Comparison of ENCODE assay signal across 28 mouse cellular contexts in genomic region chr16:96691576-96691975, GRCm38 (mm10).
DNase-seq lines count a peak whose midpoint lies in the region; ATAC-seq and TF ChIP-seq lines count a peak whose summit lies in the region.
"Had no signal": no experiment of that assay in that cellular context is flagged by ENCODE, and none has a peak within 500 bp of the region (broad histone marks: within the 10 kb centered on the region; RNA-seq: fewer than 3 reads in every experiment).

No protein-coding gene starts in this region.

- intact Hi-C loops in left cerebral cortex, adult 2 months (cut with DNase I) = loop anchor here (5.0 to 10.0 kb wide), 2 partner anchors 313 to 596 kb away; no protein-coding TSS in a partner anchor
- intact Hi-C loops in left cerebral cortex, postnatal 10 days (cut with DNase I) = no loop called here

- H3K4me3 ChIP-seq in left cerebral cortex, adult 2 months = no peak overlapping the region
- no peak overlapping the region for H3K4me3 ChIP-seq in midbrain, embryonic 16.5 days (ENCODE audit: low read depth, low read length)
- no peak overlapping the region for H3K4me3 ChIP-seq in midbrain, embryonic 15.5 days
- H3K4me3 ChIP-seq: forebrain, embryonic 10.5 days; forebrain, embryonic 13.5 days; gastrocnemius, adult 2 months; heart, embryonic 10.5 days; heart, embryonic 13.5 days had no signal

- H3K27ac ChIP-seq in left cerebral cortex, adult 2 months = peak overlapping the region; percentile 61
- peak overlapping the region; percentile 54; the same call in 1 of the 2 replicates for H3K27ac ChIP-seq in midbrain, embryonic 16.5 days (ENCODE audit: low read length)
- H3K27ac ChIP-seq in midbrain, embryonic 15.5 days = no peak overlapping the region
- H3K27ac ChIP-seq: forebrain, embryonic 10.5 days; forebrain, embryonic 13.5 days; gastrocnemius, adult 2 months; heart, embryonic 10.5 days; heart, embryonic 13.5 days; hindbrain, embryonic 14.5 days; hindbrain, postnatal 0 days had no signal

- no peaks in the 10 kb centered on the region for H3K36me3 ChIP-seq in midbrain, embryonic 16.5 days (ENCODE audit: control insufficient read depth, insufficient read depth, low read length)
- H3K36me3 ChIP-seq in midbrain, embryonic 15.5 days (replicated peaks) = no peaks in the 10 kb centered on the region
- H3K36me3 ChIP-seq: forebrain, embryonic 10.5 days; heart, embryonic 10.5 days; heart, embryonic 13.5 days had no signal

- H3K4me1 ChIP-seq in midbrain, embryonic 16.5 days (ENCODE audit: control insufficient read depth, insufficient read depth, low read length) = peaks cover 33% of the 10 kb centered on the region
- H3K4me1 ChIP-seq in midbrain, embryonic 15.5 days = peaks cover 39% of the 10 kb centered on the region
- H3K4me1 ChIP-seq: heart, embryonic 10.5 days; heart, embryonic 13.5 days had no signal

- WGBS in midbrain, embryonic 16.5 days = 82% methylated on average over 6 of the region's 6 CpGs
- 86% methylated on average over 6 of the region's 6 CpGs for WGBS in midbrain, embryonic 15.5 days

- no peaks in the 10 kb centered on the region for H3K9me3 ChIP-seq in midbrain, embryonic 16.5 days (replicated peaks; ENCODE audit: control insufficient read depth, low read length, poor library complexity, severe bottlenecking)
- no peaks in the 10 kb centered on the region for H3K9me3 ChIP-seq in midbrain, embryonic 15.5 days
- H3K9me3 ChIP-seq: forebrain, embryonic 10.5 days; forebrain, embryonic 13.5 days; heart, embryonic 10.5 days; heart, embryonic 13.5 days had no signal

- no peaks in the 10 kb centered on the region for H3K27me3 ChIP-seq in midbrain, embryonic 16.5 days (ENCODE audit: control insufficient read depth, insufficient read depth, low read depth, low read length)
- H3K27me3 ChIP-seq in midbrain, embryonic 15.5 days (replicated peaks) = no peaks in the 10 kb centered on the region
- H3K27me3 ChIP-seq: forebrain, embryonic 13.5 days; heart, embryonic 13.5 days had no signal

- no peak overlapping the region for H3K9ac ChIP-seq in midbrain, embryonic 16.5 days (ENCODE audit: low read depth, low read length)
- no peak overlapping the region for H3K9ac ChIP-seq in midbrain, embryonic 15.5 days
- H3K9ac ChIP-seq: forebrain, embryonic 13.5 days; heart, embryonic 13.5 days; hindbrain, embryonic 14.5 days had no signal

- ATAC-seq in frontal cortex, adult (ENCODE audit: low TSS enrichment) = peak; percentile 86
- ATAC-seq in midbrain, embryonic 16.5 days = no peak
- ATAC-seq in midbrain, embryonic 15.5 days (replicated peaks) = no peak
- ATAC-seq: forebrain, embryonic 13.5 days; forebrain, embryonic 16.5 days; hindbrain, postnatal 0 days; inflammation-experienced regulatory T-cells, adult 6 months; Patski had no signal

- TF ChIP-seq CTCF in left cerebral cortex, adult 2 months (IDR thresholded peaks at IDR 0.05) = no peak

- no peak for DNase-seq in frontal cortex, postnatal 25 days (ENCODE audit: low spot score in 2 of 2)
- no peak for DNase-seq in left cerebral cortex, adult 2 months (ENCODE audit: extremely low spot score in 1 of 2, low spot score in 2 of 2)
- DNase-seq in left cerebral cortex, postnatal 10 days (ENCODE audit: extremely low spot score in 1 of 2, low spot score in 2 of 2) = no peak
- DNase-seq in brain, adult 2 months (ENCODE audit: low read depth, low spot score) = peak; percentile 83
- no peak for DNase-seq in urinary bladder, adult 2 months (ENCODE audit: low spot score)
- DNase-seq: adrenal gland, postnatal 10 days; adrenal gland, postnatal 36 days; cerebellum, adult 11 months; cerebellum, adult 2 months; cerebellum, postnatal 10 days; cerebellum, postnatal 36 days; gastrocnemius, adult 2 months; gastrocnemius, postnatal 14 days; heart, adult 18-20 months; heart, postnatal 14 days; heart, postnatal 4 days had no signal

- no peak overlapping the region for H3K4me2 ChIP-seq in midbrain, embryonic 16.5 days (ENCODE audit: low read length)
- no peak overlapping the region for H3K4me2 ChIP-seq in midbrain, embryonic 15.5 days
- H3K4me2 ChIP-seq: forebrain, embryonic 13.5 days; heart, embryonic 13.5 days; hindbrain, embryonic 14.5 days had no signal
